Mouse (Mus musculus): ENCODE results near the gene Plrg1. TPM values are rescaled to one million over a fixed set of nuclear protein-coding genes. Genes with fewer than 3 reads are reported as not detected.

Gene Plrg1
- total RNA-seq, 4 experiments from 2014 or later: 23.9 to 29.4 (median 27.7) TPM

DNA sequence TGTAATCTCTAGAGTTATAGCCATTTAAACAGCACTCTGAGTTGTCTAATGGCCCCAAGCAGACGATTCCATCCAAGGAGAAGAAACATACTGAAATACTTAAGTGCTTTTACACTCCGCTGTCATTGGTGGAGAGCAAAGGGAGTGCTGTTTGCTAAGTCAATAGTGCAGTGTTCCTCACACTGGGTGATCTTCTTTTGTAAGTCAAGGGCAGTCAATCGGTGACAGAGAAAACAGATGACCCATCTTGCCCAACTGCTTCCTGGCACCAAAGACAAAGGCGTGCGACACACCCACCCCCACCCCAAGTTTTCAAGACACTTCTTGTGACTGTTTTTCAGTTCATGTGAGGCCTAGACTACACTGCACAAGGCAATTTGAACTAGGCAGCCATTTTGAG is 3.2 kb upstream of the Plrg1 start:
- DNase-seq (ENCODE audit: low spot score): no peak

DNA sequence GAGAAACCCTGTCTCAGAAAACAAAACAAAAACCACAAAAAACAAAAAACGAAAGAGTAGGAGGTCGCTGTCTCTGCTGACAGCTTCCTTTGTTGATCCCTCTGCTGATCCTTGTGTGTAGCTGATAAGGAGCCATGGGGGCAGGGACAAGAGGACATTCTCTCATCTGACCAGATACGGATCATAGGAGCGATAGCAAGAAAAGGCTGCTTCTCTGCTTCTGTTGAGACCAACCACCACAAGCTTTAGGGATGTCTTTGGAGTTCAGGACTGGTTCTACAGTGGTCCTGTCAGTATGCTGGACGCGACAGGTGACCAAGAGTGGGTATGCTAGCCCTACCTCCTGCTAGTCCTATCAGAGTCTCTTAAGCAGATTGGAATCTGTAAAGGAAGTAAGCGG is 2.2 kb upstream of the Plrg1 start:
- DNase-seq (ENCODE audit: low spot score): no peak

GRCm38 (mm10) chr3:83053758-83054157 is 1.6 kb upstream of the Plrg1 start:
- DNase-seq (ENCODE audit: low spot score): no peak

DNA sequence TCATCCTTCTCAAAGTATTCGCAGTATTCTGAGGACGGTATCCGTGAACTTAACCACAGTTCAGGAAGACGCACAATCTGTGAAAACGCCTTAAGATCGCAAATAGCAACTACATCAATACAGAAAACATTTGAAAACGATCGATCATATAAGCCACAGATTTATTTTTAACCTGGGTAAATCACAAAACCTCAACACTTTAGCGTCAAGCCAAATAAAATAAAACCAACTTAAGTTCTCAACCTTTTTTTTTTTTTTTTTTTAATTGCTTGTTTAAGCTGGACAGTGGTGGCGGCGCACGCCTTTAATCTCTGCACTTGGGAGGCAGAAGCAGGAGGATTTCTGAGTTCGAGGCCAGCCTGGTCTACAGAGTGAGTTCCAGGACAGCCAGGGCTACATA is 563 bp upstream of the Plrg1 start:
- DNase-seq (ENCODE audit: low spot score): no peak

GRCm38 (mm10) chr3:83057046-83057445 is 1.7 kb downstream of the Plrg1 start:
- DNase-seq (ENCODE audit: low spot score): no peak

- no peak for DNase-seq (ENCODE audit: low spot score)
Observed at GRCm38 (mm10) chr3:83067920-83068319, 12.6 kb downstream of the Plrg1 start.

GRCm38 (mm10) chr3:83068869-83069268 is 13.5 kb downstream of the Plrg1 start:
- no peak for DNase-seq (ENCODE audit: low spot score)

DNA sequence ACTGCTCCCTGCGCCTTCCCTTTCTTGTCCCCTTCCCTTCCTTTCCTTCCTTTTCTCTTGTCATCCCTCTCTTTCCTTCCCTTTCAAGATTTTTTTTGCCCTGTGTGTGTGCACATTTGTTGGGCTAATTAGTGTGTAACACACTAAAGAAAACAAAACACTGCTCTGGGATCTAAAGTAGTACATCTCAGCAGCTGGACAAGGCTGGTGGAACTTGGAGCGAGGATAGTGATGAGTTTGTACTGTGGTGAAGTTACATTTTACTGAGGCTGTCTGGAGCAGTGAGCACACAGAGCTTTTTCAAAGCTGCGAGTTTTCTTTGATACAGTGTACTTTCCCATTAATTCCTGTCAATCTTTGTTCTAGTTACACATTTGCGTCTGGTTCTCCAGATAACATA is 14.9 kb downstream of the Plrg1 start:
- DNase-seq (ENCODE audit: low spot score): no peak

GRCm38 (mm10) chr3:83076563-83076962 is 21.2 kb downstream of the Plrg1 start:
- peak; percentile 40 for DNase-seq (ENCODE audit: low spot score)

- peak; percentile 29 for DNase-seq (ENCODE audit: low spot score)
Observed at GRCm38 (mm10) chr3:83080567-83081055, 25.3 kb downstream of the Plrg1 start.

DNA sequence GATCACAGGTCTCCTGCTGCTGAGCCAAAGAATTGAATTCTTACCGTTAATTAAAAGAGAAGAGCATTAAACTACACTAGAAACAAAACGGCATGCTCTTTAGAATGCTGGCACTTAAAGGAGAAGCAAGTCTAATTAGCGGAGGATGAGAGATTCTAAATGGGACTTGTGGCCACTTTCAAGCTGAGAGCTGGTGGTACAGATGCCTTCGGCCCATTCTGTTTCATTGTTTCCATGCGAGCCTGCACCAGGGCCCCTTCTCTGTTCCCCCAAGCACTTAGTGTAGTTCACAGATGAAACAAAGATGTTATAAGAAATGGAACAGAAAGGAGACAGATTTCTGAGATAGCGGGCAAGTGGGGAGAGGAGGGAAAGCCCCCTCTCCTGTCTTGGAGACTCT is 42.3 kb downstream of the Plrg1 start:
- no peak for DNase-seq (ENCODE audit: low spot score)

- DNase-seq (ENCODE audit: low spot score): no peak
Observed at GRCm38 (mm10) chr3:83098546-83099034, 43.3 kb downstream of the Plrg1 start.

DNA sequence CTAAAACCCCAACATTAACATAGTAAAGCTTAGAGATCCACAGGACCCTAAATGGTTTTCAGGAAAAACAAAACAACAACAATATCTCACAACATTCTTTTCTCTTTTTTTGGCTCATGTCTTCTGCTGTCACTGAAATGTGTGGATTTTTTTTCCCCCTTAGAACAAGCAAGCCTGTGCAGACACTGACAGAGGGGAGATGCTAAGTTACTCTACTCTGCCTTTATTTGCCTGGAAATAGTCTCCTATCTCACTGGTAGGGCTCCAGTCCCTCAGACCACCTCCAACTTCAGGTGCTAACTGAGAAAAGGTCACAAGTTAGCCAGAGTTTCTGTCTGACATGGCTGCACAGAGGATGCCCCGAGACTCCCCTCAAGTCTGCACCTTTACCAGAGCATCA is 43.8 kb downstream of the Plrg1 start:
- DNase-seq (ENCODE audit: low spot score): no peak

GRCm38 (mm10) chr3:83099651-83100050 is 44.3 kb downstream of the Plrg1 start:
- DNase-seq (ENCODE audit: low spot score): no peak

DNA sequence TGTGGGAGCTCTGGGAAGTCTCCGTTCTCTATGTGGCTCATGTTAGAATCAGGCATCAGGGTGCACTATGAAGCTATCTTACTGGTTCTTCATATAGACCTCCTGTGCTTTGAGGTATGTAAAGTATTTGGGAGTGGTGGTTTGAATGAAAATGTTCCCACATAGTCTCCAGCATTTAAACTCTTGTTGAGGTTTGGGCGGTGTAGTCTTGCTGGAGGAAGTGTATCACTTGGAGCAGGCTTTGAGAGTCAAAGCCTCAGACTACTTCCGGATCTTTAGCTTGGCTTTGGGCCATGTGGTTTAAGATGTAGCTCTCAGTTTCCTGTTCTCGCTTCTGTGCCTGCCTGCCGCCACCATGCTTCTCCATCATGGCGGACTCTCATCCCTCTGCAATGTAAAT is 47.0 kb downstream of the Plrg1 start:
- no peak for DNase-seq (ENCODE audit: low spot score)

DNA sequence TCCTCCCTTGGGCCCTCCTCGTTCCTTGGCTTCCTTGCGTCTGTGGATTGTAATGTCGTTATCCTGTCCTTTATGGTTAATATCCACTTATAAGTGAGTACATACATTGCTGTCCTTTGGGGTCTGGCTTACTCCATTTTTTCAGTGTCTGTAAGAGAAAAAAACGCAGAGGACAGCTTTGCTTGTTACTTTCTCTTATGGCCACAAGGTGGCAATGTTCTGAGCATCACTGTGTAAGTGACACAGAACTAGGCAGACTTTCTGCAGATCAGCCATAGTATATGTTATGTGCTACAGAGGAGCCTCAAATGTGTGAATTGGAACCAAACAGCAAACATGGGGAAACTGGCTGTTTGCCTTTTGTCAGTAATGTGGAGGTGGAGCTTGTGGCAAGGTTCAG is 54.8 kb downstream of the Plrg1 start:
- DNase-seq (ENCODE audit: low spot score): no peak

DNA sequence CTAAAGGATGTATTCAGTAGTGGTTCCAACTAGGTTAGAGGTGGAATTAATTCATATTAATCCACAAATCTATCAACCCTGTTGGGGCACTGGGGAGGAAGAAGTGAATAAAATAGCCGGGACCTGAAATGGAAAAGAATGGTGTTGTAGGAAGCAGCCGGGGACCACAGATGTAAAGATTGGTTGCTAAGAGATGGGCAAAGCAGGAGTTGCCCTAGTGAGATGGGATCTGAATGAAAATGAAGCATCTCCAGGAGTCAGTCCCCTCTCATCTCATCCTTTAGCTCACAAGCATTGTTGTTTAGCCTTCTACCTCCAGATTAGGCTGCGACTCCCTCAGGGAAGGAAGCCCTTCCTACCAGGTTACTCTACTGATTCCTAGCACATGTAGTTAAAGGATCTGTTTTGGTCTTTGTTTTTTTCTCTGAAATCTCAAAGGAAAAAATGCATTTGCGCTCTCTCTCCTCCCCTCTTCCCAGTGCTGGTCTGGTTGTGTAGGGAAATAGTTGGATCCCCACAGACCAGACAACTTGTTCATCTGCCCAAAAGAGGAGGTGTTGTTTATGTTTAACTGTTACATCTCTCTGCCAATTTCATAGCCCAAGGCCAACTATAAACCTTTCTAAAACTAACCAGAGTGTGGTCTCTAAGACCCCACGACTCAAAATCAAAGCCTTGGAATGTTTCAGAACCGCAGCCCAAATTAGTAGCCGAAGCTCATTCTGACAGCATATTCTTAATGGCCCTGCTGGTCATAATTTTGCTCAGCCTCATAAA is 56.4 kb downstream of the Plrg1 start:
- DNase-seq (ENCODE audit: low spot score): no peak

GRCm38 (mm10) chr3:83112869-83113268 is 57.5 kb downstream of the Plrg1 start:
- DNase-seq (ENCODE audit: low spot score): no peak

GRCm38 (mm10) chr3:83114946-83115345 is 59.6 kb downstream of the Plrg1 start:
- no peak for DNase-seq (ENCODE audit: low spot score)

DNA sequence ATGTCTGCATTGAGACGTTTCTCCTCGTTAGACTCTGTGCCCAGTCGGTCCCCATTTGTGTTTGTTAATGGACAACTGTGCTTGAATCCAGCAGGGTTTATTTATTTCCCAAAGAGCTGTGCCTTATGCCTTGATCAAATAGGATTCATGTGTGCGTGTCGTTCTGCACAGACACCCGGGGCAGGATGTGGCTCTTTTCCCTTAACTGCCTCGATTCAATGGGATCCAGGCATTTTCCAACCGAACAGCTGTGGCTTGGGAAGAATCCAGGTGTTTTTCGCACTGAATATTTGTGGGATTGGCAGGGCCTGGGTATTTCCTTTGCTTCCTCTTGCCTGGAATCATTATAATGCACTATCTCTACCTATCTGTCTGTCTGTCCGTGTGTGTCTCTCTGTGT is 62.3 kb downstream of the Plrg1 start:
- no peak for DNase-seq (ENCODE audit: low spot score)

Measured in heart, adult 8-10 months (tissue).